In the genomic region with DNA sequence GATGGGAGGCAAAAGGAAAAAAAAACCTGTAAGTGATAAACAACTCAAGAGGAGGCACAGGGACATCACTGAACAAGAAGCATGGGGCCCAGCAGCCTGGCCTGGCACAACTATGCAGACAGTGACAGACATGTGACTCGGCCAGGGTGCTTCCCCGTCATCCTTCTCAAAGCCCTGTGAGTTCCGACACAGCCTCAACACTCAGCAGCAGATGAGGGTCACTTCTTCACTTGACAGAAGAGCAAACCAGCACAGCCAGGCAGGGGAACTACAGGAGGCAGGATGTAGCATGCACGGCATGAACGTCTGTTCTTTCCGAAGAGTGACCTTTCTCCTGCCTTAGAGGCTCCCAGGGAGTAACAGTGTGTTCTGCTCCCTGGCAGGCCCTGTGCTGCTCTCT, we compare ENCODE assay signal across 12 mouse cellular contexts.
"Had no signal": no experiment of that assay in that cellular context is flagged by ENCODE, and none has a peak within 500 bp of the region (broad histone marks: within the 10 kb centered on the region; RNA-seq: fewer than 3 reads in every experiment).

No protein-coding gene starts in this region.

- H3K36me3 ChIP-seq: kidney, embryonic 15.5 days had no signal

- ATAC-seq: inflammation-experienced regulatory T-cells, adult 6 months; midbrain, embryonic 16.5 days had no signal

- H3K4me2 ChIP-seq: kidney, embryonic 15.5 days; liver, embryonic 11.5 days; midbrain, embryonic 11.5 days had no signal

- H3K27ac ChIP-seq: kidney, embryonic 15.5 days had no signal

- H3K4me3 ChIP-seq: kidney, embryonic 15.5 days had no signal

- H3K9me3 ChIP-seq: kidney, embryonic 15.5 days had no signal

- H3K27me3 ChIP-seq: kidney, embryonic 15.5 days had no signal

- H3K9ac ChIP-seq: kidney, embryonic 15.5 days had no signal

- DNase-seq: kidney, adult 2 months; kidney, postnatal 14 days; left cerebral cortex, postnatal 4 days; lung, postnatal 36 days; right cerebral cortex, adult 18-20 months; right cerebral cortex, postnatal 25 days; thymus, postnatal 14 days had no signal
